Mouse (Mus musculus) T-helper 1 cell (primary cell): ENCODE measurements around the gene Rab5c.

Experiments used
- in situ Hi-C: fragments of 300-600 bp; cut with MboI, MseI; formaldehyde crosslinking; loops from one replicate; pipeline ENCODE4 v1.15.1; 2025; ENCODE audit warnings: high pct_unique_total_duplicates

The Rab5c gene

DNA sequence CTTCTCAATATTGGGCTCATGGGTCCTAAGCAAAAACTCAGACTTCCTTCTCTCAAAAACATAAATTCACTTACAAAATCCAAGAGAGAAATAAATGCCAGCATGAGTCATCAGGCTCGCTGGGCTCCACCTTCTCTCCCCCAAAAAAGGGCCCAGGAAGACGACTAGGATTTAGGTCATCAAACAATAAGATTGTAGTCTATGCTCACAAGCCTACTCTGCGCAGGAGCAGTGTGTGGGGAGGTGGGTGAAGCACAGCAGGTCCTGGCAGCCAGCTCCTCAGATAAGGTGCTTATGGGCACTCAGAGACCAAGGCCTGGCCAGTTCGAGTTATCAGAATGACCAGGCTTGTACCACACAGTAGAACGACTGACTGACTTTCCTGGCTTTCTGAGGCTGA is 17.7 kb downstream of the Rab5c start:
- in situ Hi-C loops = no loop called here

DNA sequence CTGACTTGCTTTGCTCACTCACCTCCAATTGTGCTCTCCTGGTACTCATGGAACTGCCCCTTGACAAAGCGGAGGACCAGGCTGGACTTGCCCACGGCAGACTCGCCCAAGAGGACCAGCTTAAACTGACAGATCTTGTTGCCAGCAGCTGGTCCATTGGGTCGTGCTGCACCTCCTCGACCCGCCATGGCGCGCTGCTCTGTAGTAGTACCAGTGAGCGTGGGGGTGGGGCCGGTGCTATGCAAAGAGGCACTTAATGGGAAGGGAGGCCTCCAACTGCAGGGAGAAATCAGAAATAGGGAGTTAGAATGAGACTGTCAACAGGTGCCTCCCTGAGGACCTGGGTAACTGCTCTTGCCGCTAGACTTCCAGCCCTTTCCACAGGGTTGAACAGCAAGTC is 18.1 kb downstream of the Rab5c start:
- in situ Hi-C loops = no loop called here

DNA sequence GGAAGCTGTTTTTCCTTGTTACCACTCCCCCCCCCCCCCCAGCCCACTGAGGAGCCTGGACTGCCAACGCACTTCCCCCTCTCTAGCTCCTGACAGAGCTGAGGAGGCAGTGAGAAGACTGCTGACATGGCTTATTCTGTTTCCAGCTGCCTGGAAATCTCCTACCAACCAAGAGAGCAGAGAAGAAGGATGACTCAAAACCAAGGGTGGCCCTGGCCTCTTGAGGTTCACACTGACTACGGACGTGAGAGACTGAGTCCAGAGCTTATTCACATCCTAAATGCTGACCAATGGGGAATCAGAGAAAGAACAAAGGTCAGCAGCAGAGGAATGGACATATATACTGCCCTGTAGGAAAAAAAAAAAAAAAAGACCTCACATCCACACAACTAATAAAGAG is 18.7 kb downstream of the Rab5c start:
- in situ Hi-C loops = no loop called here

DNA sequence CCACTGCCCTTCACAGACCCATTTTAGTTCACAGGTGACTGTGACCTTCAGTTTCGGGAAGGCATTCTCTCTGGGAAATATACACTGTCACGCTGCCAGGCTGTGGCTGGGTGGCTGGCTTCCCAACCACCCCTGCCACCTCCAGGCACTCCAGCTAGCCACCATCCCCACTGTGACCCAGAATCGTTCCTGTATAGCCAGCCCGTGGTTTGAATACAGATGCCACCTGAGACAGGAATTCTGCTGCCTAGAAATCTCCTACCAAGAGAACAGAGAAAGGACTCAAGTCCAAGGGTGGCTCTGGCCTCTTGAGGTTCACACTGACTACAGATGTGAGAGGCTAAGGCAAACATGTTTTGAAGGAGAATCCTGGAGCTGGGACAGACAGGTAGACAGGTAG is 19.1 kb downstream of the Rab5c start:
- in situ Hi-C loops = no loop called here

DNA sequence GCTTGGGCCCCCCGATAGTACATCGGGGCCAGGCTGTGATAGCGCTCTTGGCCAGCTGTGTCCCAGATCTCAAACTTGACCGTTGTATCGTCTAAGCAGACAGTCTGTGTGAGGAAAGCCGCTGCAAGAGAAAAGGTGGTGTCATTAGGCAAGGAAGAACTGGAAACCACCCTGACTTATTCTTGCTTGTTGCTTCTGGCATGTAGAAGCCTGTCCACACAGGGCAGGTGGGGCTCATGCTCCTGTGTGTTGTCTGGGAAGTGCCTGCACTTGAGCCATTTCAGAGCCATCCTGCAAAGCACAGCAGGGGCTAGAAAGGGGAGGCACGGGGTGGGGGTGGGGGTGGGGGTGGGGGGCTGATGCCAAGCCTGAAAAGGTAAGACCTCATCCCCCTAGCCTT is 19.6 kb downstream of the Rab5c start:
- in situ Hi-C loops = no loop called here

DNA sequence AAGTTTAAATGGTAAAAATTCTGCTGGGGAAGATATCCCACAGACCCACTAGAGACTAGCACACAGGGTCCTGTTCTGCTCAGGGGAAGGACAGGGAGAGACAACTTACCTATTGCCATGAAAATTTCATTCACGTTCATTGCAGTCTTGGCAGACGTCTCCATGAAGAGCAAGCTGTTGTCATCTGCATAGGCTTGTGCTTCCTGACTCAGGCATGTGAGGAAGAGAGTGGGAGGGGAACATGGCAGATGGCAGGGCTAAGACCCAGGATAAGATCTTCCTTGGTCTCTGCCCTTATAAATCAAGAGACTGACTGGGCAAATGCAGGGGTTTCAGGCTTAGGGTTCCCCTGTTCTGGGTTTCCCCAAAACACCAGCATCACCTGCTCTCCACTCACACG is 21.4 kb downstream of the Rab5c start:
- in situ Hi-C loops = no loop called here

DNA sequence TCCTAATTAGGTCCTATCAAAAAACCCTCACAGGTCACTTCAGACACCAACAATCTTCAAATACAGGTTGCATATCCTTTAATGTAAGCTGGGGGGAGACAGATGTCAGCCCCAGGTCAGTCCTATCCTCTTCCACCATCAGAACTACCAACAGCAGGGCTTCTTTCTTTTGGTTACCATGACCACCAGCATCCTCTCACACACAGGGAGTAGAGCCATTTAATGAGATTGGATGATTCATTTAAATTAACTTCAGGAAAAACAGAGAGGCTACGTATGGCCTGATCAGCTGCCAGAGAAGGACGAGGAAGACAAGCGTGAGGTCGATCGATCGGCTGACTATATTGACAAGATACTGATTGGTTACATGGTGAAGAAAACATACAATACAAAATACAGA is 23.1 kb downstream of the Rab5c start:
- in situ Hi-C loops = loop anchor here (5.0 kb wide), 1 partner anchor 827 kb away; no protein-coding TSS in a partner anchor

DNA sequence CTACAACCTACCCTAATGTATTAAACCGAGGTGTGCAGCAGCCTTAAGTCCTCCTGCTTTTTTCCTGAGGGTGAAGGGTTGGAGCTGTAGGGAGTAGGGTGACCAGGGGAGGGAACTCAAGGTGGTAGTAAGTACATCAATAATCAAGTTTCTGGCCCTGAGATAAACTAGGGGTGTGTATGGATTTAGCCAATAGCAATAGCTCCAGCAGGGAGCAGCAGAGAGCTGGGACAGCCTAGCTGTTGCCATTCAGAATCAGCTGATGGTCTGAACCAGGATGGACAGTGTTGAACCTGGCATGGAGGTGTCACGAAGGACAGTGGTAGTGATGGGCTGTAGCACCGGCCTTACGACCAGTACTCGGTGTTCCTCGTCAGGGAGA is 23.5 kb downstream of the Rab5c start:
- in situ Hi-C loops = loop anchor here (5.0 kb wide), 1 partner anchor 828 kb away; no protein-coding TSS in a partner anchor

DNA sequence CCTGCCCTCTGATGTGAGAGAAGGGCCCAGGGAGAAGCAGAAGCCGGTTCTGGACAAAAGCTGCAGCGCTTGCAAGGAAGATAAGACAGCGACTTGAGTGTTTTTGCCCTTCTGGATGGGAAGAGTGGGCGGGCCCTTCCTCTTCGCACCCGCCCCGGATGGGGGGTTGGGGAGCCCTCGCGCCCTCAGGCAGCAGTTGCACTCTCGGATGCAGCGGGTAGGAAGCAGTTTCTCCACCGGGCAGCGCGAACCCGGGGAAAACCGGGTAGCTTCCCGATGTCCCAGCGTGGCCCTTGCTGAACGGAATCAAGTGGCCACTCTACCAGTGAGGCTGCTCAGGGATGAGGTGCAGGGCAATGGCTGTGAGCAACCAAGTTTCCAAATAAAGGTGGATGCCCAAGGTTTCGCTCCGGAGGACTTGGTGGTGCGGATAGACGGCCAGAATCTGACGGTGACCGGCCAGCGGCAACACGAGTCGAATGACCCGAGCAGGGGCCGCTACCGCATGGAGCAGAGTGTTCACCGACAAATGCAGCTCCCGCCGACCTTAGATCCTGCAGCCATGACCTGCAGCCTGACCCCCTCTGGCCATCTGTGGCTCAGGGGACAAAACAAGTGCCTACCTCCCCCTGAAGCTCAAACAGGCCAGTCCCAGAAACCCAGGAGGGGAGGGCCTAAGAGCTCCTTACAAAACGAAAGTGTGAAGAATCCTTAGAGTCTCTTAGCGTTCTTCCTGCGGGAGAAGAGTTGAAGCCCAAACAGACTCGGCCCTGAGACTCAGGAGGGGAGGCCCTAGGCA is 24.1 kb downstream of the Rab5c start, which contains the start of gene Hspb9:
Gene Hspb9, plus strand, starts transcription at position 116 of the 799 bp plus-strand sequence.
- in situ Hi-C loops = loop anchor here (5.0 kb wide), 1 partner anchor 828 kb away; no protein-coding TSS in a partner anchor

DNA sequence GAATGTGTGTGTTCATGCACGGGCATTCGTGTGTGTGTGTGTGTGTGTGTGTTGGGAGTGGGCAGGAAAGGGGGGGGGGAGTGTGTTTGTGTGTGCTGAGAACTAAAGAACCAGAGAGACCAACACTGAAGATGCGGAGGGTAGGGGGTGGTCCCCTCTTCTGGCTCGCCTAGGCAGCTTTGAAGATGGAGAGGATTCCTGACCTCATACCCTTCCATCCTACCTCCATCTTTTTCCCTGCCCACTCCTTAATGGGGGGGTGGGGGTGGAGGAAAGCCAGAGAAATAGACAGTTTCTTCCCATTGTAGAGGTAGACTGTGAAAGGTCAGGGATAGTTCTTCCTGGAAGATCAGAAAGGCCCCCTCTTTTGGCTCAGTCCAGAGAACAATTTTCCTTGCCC is 24.8 kb downstream of the Rab5c start:
- in situ Hi-C loops = loop anchor here (5.0 kb wide), 1 partner anchor 829 kb away; no protein-coding TSS in a partner anchor

DNA sequence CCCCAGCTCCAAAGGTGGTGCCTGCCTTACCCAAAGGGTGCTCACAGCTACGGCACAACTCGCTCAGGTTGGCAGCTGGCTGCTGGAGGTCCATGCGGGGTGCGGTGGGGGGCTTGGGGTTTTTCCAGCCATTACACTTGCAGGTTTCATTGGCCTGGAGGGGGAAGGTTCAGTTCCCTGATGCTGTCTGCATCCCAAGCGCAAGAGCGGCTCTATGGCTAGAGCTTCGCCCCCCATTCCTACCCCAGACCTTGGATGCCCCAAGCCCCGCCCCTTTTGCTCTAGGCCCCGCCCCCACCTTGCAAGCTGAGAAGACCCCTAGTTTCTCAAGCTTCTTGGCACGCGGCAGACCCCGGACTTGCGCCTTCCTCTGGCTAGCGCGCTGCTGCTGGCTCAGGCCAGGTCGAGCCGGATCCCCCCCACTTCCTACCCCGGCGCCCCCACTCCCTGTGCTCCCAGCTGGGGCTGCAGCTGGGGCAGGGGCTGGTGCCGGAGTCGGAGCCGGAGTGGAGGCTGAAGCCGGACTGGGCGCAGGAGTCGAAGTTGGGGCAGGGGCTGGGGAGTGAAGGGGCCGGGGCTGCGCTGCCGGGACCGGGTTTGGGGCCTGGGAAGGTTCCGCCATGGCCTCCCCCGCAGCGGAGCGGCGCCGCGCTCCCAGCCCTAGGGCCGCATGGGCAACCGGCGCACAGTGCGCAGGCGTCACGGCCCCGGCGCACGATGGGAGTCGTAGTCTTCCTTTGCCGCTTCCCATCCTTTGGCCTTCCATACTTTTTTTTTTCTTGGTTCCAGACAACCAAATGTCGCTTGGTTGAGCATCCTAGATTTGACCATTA is 26.0 kb downstream of the Rab5c start, which contains the start of gene Kat2a:
Gene Kat2a, minus strand, starts transcription at position 683 of the 833 bp plus-strand sequence.
- in situ Hi-C loops = loop anchor here (5.0 kb wide), 1 partner anchor 830 kb away; no protein-coding TSS in a partner anchor

DNA sequence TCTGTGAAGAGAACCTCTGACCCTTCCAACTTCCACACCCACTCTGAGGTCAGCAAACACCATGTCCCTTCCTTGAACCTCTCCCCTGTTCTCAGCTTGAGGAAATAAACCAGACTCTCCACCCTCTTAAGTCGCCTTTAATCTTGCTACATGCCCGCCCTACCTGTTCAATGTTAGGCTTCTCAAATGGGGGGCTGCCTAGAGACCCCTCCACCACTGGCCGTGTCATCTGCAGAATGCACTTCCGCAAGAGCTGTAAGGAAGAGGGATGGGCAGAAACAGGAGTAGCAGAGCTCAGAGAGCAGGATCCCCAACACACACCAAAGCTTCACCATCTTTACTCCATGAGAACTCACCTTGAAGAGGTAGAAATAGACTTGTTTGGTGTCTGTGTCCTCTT is 27.0 kb downstream of the Rab5c start:
- in situ Hi-C loops = loop anchor here (5.0 kb wide), 1 partner anchor 831 kb away; no protein-coding TSS in a partner anchor

DNA sequence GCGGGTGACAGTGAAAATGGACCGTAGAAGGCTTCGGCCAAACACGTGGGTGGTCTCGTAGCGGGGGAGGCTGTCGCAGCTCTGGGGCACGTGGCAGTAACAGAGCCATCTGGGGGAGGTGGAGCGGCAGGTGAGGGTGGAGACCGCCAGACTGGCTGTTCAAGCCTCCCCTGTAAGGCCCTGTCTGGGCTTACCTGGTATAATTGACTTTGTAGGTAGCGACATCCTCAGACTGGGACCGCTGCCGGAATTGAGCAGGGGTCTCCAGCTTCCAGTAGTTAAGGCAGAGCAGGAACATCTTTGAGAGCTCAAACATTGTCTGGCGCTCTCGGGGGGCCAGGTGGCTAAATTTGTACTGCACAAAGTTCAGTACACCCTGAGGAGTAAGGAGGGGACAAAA is 27.5 kb downstream of the Rab5c start:
- in situ Hi-C loops = loop anchor here (5.0 kb wide), 1 partner anchor 832 kb away; no protein-coding TSS in a partner anchor

DNA sequence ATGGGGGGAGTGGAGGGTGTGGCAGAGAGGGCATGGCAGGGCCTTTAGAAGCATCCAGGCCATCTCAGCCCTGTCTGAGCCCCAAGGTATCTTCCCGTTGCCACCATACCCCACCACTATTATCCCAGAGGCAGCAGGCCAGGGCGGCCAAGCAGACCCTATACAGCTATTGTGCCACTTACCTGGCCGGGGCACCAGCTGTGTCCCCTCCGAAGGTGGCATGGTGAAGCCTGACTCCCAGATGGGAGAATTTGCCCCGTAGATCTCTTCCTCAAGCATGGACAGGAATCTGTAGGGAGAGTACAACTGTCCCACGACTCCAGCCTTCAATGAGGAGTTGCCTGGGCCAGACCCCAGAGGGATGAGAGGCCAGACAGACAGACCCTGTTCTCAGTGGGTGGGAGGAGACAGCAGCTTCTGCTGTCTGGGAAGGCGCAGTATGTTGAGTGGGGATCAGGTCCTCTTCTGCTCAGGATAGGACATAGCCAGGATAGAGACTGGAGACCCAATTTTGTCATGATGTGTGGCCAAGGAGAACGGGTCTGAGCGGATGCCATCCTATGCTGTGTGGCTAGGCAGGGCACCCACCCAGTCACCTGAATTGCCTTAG is 28.7 kb downstream of the Rab5c start:
- in situ Hi-C loops = no loop called here

DNA sequence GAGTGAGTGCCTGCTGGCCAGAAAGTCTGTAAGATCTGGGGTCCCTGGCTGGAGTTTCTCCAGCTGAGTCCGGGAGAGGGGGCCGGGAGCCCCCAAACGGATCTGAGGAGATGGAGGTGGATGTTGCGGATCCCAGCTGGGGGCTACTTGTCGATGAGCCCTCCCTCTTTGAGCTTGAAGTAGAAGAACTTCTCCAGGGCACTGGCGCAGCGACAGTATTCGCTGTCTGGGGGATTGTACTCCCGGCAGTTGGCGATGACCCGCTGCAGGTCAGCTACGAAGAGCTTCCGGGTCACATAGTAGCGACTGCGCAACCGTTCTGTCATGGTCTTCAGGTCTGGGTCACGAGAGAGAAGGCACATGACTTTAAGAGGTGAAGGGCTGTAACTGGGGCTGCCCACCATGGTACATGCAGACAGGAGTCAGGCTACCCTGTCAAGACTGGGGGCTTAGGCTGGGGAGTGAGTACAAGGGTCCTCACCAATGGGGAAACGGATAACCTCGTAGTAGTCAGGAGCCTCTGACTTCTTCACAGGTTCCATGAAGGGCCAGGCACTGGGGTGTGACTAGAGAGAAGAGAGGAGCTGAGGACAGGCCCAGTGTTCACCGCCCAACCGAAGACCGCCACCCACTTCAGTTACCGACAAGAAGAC is 32.8 kb downstream of the Rab5c start:
- in situ Hi-C loops = no loop called here

DNA sequence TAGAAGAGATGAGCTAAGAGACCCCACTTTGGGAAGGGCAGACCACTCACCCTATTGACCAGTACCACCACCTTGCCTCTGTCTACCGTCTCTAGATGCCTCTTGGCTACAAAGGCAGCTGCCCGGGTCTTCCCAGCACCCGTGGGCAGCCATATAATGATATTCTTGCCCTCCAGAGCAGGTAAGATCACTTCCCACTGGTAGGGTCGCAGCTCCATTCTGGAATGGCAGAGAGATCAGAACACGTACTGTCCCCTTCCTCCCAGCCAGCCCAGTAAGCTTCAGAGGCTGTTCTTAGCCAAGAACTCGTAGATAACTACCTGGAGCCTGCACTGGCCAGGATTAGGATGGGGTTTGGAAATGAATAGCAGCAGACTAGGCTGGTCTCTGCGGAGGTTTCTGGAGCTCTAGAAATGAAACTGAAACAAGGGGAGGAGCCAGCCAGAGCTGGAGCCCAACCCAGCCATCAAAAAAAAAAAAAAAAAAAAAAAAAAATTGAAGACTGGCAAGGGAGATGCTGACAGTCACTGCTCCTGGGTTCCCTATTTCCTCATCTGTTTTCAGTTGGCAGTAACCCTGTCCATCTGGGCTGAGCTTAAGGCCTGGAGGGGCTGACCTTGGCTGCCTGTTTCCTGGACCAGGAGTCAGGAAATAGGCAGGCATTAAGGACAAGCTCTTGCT is 34.0 kb downstream of the Rab5c start, which contains the start of gene Dhx58:
Gene Dhx58, minus strand, starts transcription at position 421 of the 681 bp plus-strand sequence.
- in situ Hi-C loops = no loop called here

DNA sequence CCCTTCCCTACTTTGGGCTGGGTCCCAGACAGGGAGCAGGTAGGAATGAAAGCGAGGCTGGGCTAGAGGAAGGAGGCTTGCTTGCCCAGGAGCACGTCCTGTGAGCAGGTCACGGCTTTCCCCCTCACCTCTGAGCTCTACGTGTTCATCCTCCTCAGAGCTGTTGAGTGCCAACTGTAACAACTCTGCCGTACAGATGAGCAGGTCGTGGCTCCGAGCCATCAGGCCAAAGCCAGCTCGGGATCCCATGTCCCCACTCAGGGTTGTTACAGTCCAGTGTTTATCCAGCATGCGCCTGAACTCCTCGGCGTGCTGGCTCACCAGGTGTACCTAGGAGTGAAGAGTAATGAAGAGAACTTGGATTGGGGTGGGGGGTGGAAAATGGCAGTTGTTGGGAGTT is 34.6 kb downstream of the Rab5c start:
- in situ Hi-C loops = no loop called here

DNA sequence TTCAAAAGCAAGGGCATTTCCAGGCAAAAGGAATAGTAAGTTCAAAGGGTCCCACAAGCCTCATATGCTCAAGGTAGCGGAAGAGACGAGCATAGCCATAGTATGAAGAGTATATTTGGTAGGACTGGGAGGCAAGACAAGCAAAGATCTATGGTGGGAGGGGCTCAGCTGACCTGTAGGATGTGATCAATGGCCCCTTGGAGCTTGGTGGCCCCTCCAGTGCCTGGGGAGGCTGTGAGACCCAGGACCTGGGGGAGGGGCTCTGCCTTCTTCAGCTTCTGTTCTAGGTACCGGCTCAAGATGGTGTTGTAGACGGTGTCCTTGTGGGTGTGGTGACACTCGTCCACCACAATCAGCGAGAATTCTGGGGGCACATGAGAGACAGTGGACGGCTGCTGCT is 35.1 kb downstream of the Rab5c start:
- in situ Hi-C loops = no loop called here

DNA sequence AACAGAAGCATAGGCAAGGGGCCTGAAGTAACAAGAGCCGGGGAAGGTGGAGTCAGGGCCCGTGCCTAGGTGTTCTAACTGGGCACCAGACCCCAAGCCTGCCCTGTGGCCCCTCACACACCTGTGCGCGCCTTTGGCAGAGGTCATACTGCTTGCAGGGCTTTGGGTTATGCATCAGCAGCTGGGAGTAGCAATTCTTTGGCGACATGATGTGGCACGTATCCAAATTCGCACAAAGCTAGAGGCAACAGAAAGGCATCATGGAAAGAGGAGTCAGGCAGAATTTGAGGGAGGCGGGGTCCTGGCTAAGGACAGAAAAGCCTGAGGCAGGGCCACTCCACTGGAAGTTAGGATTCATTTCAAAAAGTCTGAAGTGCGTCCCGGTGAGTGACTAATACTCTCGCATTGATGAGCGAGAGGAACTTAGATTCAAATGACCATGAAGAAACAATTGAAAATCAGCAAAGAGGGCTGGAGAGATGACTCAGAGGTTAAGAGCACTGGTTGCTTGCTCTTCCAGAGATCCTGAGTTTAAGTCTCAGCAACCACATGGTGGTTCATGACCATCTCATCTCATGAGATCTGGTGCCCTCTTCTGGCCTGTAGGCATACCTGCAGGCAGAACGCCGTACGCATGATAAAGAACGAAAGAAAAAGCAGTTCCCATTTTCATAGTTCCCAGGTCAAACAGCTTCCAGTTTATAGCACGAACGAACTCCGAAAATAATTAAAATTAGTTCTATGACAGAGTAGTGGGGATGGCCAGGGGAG is 35.7 kb downstream of the Rab5c start:
- in situ Hi-C loops = no loop called here

DNA sequence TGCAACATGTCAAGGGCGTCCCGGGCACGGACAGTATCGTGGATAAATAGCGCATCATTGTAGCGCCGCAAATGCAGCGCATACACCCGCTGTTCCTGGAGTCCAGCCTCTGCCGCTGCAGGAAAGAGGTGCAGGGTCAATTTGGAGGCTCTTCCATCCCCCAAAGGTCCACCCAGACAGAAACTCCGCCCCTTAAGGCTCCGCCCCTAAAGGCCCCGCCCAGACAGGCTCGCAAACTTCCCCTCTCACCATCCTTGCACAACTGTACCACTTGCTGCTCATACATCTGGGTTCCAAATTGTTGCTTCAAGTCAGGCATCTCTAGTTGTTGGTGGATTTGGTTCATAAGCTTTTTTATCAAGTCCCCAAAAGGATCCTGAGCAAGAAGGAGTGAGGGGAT is 36.7 kb downstream of the Rab5c start:
- in situ Hi-C loops = no loop called here
